ENCODE assay signal across 13 mouse cellular contexts in the genomic region with DNA sequence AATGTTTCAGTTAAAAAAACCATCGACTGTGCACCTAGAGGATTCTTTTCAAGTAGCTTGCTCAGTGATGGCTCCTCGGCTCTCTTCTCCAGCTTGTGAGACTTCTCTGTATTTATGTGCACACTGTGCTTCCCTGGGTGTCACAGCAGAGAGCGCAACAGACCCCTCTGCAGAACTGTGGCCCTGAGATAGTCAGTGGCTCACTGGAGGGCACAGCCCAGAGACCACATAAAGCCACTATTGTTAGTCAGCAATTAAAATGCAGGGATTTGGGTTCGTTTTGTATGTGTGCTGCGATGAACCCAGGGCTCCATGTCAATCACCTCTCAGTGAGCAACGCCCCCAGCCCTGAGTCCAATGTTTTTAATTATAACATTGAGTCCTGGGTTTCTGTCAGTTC. TPM values are rescaled to one million over a fixed set of nuclear protein-coding genes. Genes with fewer than 3 reads are reported as not detected.
DNase-seq lines count a peak whose midpoint lies in the region; ATAC-seq and TF ChIP-seq lines count a peak whose summit lies in the region.
"Had no signal": no experiment of that assay in that cellular context is flagged by ENCODE, and none has a peak within 500 bp of the region (broad histone marks: within the 10 kb centered on the region; RNA-seq: fewer than 3 reads in every experiment).

No protein-coding gene starts in this region.

- H3K9me3 ChIP-seq in forebrain, embryonic 10.5 days: no peaks in the 10 kb centered on the region
- no peaks in the 10 kb centered on the region for H3K9me3 ChIP-seq in hindbrain, embryonic 13.5 days
- no peaks in the 10 kb centered on the region for H3K9me3 ChIP-seq in midbrain, postnatal 0 days (ENCODE audit: low read length)
- H3K9me3 ChIP-seq: embryonic facial prominence, embryonic 12.5 days had no signal

- no peak overlapping the region for H3K4me3 ChIP-seq in forebrain, embryonic 10.5 days
- no peak overlapping the region for H3K4me3 ChIP-seq in hindbrain, embryonic 13.5 days
- H3K4me3 ChIP-seq in midbrain, postnatal 0 days (ENCODE audit: low read depth, low read length): no peak overlapping the region
- H3K4me3 ChIP-seq: embryonic facial prominence, embryonic 12.5 days had no signal

- peak overlapping the region; percentile 53; the same call in 1 of the 2 replicates for H3K27ac ChIP-seq in forebrain, embryonic 10.5 days
- H3K27ac ChIP-seq in hindbrain, embryonic 13.5 days: no peak overlapping the region
- no peak overlapping the region for H3K27ac ChIP-seq in midbrain, postnatal 0 days (ENCODE audit: low read depth, low read length)
- H3K27ac ChIP-seq: embryonic facial prominence, embryonic 12.5 days had no signal

- 35% methylated on average over 6 of the region's 6 CpGs for WGBS in forebrain, embryonic 10.5 days
- WGBS in hindbrain, embryonic 13.5 days: 30% methylated on average over 6 of the region's 6 CpGs
- WGBS in midbrain, postnatal 0 days: 31% methylated on average over 6 of the region's 6 CpGs

- no peak overlapping the region for H3K4me2 ChIP-seq in hindbrain, embryonic 13.5 days
- no peak overlapping the region for H3K4me2 ChIP-seq in midbrain, postnatal 0 days (ENCODE audit: low read depth, low read length, poor library complexity, severe bottlenecking)
- H3K4me2 ChIP-seq: embryonic facial prominence, embryonic 12.5 days had no signal

- peaks cover 45% of the 10 kb centered on the region for H3K4me1 ChIP-seq in forebrain, embryonic 10.5 days
- peaks cover 41% of the 10 kb centered on the region for H3K4me1 ChIP-seq in hindbrain, embryonic 13.5 days (replicated peaks)
- H3K4me1 ChIP-seq in midbrain, postnatal 0 days (ENCODE audit: insufficient read depth, low read length): peaks cover 5% of the 10 kb centered on the region; the same call in 1 of the 2 replicates

- H3K36me3 ChIP-seq in forebrain, embryonic 10.5 days (replicated peaks): peaks cover 82% of the 10 kb centered on the region
- peaks cover 69% of the 10 kb centered on the region for H3K36me3 ChIP-seq in hindbrain, embryonic 13.5 days
- peaks cover 30% of the 10 kb centered on the region for H3K36me3 ChIP-seq in midbrain, postnatal 0 days (ENCODE audit: insufficient read depth, low read length)

- ATAC-seq in hindbrain, embryonic 13.5 days (ENCODE audit: low FRiP score): peak; percentile 52; the same call in 1 of the 2 replicates
- ATAC-seq in midbrain, postnatal 0 days (ENCODE audit: low FRiP score): no peak
- ATAC-seq: lung, postnatal 0 days had no signal

- DNase-seq in embryo, embryonic 10 days (ENCODE audit: low spot score): peak; percentile 43
- no peak for DNase-seq in embryo, embryonic 9.5 days (ENCODE audit: extremely low spot score)
- peak; percentile 33 for DNase-seq in forebrain, embryonic 10.5 days (ENCODE audit: extremely low spot score, low spot score)
- peak; percentile 17 for DNase-seq in midbrain, postnatal 0 days (ENCODE audit: low spot score)
- no peak for DNase-seq in T-cell, adult 2 months (ENCODE audit: low spot score)
- no peak for DNase-seq in cerebellum, postnatal 10 days
- DNase-seq in MN1 (ENCODE audit: low spot score): no peak
- DNase-seq: cerebellum, adult 2 months; gastrocnemius, postnatal 25 days; kidney, postnatal 14 days had no signal

- no peak for TF ChIP-seq CTCF in midbrain, postnatal 0 days (IDR thresholded peaks at IDR 0.05)

- H3K27me3 ChIP-seq in forebrain, embryonic 10.5 days (ENCODE audit: poor library complexity, severe bottlenecking): no peaks in the 10 kb centered on the region
- no peaks in the 10 kb centered on the region for H3K27me3 ChIP-seq in hindbrain, embryonic 13.5 days
- no peaks in the 10 kb centered on the region for H3K27me3 ChIP-seq in midbrain, postnatal 0 days (ENCODE audit: insufficient read depth, low read length)
- H3K27me3 ChIP-seq: embryonic facial prominence, embryonic 12.5 days had no signal

- H3K9ac ChIP-seq in hindbrain, embryonic 13.5 days: no peak overlapping the region
- no peak overlapping the region for H3K9ac ChIP-seq in midbrain, postnatal 0 days (replicated peaks; ENCODE audit: low read length, poor library complexity, severe bottlenecking)
- H3K9ac ChIP-seq: embryonic facial prominence, embryonic 12.5 days had no signal

RNA-seq across cellular contexts. Expression of gene Tpt1, which starts 5.9 kb away (rescaled TPM):
- polyA plus RNA-seq in forebrain, embryonic 10.5 days (2016; fragmentation: Nextera tagmentation; extraction: Ambion mirVana): 885 and 915 TPM in 2 replicates
- 884 and 886 TPM in 2 replicates for polyA plus RNA-seq in hindbrain, embryonic 13.5 days (2015; fragmentation: Nextera tagmentation; extraction: Ambion mirVana)
- total RNA-seq in midbrain, postnatal 0 days (2014; rRNA removed): 555 and 595 TPM in 2 replicates
- 612 and 651 TPM in 2 replicates for polyA plus RNA-seq in midbrain, postnatal 0 days (2015; fragmentation: Nextera tagmentation; extraction: Ambion mirVana)

Comparison
In these comparisons a context has a peak if more than half of its experiments do, and no peak if none do; other contexts are left out.
1. DNase-seq: peak in embryo, embryonic 10 days (single experiment), forebrain, embryonic 10.5 days (single experiment) and midbrain, postnatal 0 days (single experiment); none in embryo, embryonic 9.5 days (single experiment), T-cell, adult 2 months (single experiment), cerebellum, postnatal 10 days (0 of 2) and MN1 (single experiment).